Mouse (Mus musculus) B cell, adult 67 days (primary cell): ENCODE results near the gene Cdh7. TPM values are rescaled to one million over a fixed set of nuclear protein-coding genes. Genes with fewer than 3 reads are reported as not detected.

Source experiments
- total RNA-seq, 2 experiments: library from RNA; stranded (reverse); gene quantifications; 4 replicates each; pipeline ENCODE4 v1.2.4; 2023

Cdh7 gene
- not detected for total RNA-seq

DNA sequence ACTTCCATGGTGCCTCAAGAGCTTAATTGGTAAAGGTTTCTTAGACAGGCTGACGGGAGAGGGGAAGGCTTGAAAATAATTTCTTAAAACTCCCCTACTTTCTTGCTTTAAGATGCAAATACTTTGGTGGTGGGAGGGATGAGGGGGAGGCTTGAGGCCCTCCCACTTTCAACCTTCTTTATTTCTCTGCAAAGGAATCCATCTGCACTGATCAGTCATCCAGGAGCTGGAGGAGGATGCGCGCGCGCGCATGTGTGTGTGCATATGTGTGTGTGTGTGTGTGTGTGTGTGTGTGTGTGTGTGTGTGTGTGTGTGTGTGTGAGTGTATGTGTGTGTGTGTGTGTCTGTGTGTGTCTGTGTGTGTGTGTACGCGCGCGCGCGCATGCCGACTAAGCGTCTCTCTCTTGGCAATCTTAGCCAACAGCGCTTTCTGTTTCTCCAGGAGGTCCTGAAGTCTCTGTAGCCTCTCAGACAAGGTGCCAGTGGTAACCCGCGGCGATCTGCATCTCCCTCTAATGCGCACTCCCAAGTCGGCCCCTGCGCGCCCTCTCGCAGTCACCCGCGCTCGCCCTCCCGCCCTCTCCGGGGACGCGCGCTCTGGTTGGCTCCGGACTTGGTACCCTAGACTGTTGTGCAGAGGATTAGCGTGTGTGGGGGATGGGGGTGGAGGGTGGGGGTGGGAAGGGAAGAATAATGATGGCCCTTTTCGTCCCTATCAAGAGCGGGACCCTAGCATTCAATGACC is at the start of gene Cdh7:
Gene Cdh7, plus strand, starts transcription at position 368 of the 745 bp plus-strand sequence.

